Mouse (Mus musculus) inflammation-experienced regulatory T-cells, adult 6 months (primary cell): ENCODE measurements around the gene Mical3. TPM values are rescaled to one million over a fixed set of nuclear protein-coding genes. Genes with fewer than 3 reads are reported as not detected.

Source experiments
- ATAC-seq: one replicate; pipeline ENCODE4 v1.8.0; 2017
- polyA plus RNA-seq, 3 experiments: library from polyadenylated mRNA; unstranded; fragments of 100-300 nt; shearing (Covaris generic); gene quantifications; one replicate each; pipeline ENCODE4 v1.2.1; 2017

The Mical3 gene
- polyA plus RNA-seq, 3 experiments from 2014 or later: 2.8 to 13.9 (median 8.0) TPM

DNA sequence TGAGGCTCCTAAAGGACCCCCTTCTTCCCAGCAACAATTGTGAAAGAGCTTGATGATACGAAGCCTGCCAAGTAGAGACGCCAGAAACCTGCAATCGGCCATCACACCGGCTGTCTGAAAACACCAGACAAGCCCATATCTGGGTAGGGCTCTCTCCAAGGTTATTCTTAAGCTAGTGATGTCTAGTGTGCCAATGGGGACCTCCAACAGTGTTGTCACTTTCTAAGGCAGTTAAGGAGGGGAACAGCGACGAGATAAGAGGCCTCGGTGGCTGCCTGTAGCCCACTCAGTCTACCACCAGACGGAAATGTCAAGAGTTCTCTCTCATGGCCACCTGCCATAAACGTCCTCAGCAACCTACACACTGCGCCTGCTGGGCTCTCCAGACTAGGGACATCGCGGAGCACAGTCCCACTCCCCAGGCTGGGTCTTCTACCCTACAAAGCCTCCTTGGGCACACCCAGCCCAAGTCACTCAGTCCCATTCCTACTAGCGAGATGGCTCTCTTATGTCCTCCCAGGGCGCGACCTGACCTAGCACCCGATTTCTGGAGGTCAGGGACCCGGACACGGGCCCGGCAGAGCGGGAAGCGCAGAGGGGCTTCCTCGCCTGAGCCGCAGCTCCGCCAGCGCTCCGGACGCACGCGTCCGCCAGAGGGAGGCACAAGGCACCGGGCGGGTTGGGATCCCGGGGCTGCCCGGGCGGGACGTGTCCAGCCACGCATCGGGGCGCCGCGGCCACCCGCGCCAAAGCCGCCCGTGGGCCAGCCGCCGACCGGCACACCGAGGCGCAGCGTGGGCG is 21.4 kb downstream of the Mical3 start:
- peak; percentile 12 for ATAC-seq

DNA sequence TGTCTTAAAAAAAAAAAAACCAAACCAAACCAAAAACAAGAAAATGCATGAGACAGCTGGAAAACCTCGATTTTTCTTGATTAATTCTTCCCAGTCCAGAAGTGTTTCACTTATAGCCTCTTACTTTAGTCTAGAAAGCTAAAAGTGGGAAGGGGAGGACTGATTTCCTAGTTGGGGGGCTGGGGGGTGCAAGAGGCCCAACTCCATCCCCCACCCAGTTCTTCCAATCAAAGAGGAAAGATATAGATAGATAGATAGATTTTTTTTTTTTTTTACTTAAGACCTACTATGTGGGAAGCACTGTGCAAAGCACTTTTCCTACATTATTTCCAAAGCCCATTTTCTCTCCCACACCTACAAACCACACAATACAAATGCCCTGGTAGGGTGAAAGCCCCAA is 22.7 kb downstream of the Mical3 start:
- no peak for ATAC-seq

DNA sequence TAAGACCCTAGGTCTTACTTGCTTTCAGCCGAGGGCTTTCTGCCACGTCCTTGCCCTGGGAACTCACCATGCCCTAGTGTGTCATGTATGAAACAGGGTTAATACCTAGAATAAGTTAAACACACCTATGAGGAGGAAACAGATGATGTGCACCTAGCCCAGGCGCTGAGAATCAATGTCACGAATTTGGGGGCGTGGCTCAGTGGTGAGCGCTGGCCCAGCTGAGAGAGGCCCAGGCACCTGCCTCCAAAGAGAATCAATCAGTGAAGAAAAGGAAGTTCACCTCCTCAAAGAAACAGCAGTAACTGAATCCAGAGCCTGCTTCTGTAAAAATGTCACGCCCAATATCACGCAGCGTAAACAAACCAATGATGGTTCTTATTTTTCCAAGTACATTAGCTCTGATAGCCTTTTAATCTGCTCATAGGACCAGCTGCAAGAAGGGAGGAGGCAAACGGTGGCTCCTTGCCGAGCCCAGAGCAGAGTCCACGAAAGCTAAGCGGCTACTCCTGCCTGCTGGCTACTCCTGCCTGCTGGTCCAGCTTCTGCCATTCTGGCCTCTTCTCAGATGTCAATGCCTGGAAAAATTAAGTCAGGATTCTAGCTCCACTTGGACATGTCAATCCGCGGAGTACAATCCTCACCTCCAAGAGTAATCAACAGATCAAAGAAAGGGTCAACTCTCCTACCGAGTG is 23.9 kb downstream of the Mical3 start:
- ATAC-seq: no peak

DNA sequence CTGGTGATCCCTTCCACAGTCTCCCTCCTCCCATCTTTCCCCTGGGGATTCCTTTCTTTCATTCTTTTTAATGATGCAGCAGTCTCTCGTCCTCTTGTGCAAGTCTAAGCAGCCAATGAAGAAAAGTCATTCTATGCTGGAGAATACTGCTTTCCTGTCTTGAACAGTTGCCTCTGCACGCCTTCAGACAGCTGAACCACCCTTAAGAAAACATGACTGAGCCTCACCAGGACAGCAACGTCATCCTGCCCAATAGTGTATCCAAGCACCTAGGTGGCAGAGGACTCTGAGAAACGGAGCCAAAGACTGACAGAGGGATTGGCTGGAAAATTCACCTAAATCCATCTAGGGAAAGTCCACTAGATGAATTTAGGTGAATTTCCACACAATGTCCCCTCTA is 25.1 kb downstream of the Mical3 start:
- no peak for ATAC-seq

DNA sequence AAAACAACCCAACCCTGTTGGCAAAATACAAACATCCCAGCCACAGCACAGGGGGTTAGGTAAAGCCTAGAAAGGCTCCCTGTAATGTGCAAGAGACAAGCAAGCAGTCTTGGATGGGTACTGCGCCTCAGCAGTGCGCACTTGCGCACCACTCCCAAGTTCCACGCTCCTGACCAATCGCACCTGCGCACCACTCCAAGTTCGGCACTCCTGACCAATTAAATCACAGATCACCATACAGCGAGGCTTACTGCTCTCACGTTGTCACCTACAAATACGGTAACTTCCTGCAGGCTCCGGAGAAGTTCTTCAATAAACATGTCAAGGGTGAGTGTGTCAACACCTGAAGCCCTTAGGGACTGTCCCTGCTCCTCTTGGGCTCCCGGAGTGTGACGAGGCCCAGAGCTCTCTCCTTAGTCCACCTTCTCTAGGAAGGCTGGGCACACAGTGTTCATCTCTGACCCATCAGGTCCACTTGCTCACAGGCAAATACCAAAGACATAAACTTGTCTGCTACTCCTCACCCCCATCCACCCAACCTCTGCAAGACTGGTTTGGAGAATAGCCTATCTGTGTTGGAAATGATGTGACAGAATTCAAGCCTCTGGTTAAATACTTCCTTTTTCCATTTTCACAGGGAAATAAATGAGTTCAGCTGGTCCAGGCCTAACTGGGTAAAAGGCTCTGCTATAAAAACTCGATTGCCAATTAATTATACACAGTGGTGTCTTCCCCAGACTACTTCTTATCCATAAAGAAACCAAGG is 27.2 kb downstream of the Mical3 start:
- no peak for ATAC-seq

DNA sequence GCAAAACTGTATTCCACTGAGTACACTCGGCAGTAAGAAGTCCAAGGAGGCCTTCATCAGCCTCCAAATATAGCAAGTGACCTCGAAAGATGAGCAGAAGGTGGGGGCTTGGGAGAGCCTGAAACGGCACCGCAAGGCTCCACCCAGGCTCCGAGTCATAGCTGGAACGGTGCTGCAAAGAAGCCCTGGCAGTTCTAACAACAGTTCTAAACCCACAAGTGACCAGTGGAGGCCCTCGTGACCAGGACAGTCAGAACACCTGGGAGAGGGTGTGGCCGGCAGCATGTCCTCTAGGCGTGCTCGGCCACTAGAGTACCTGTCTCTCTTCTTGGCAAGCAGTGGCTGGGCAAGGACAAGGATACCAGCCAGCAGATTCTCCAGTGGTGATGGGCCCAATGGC is 27.9 kb downstream of the Mical3 start:
- ATAC-seq: no peak

DNA sequence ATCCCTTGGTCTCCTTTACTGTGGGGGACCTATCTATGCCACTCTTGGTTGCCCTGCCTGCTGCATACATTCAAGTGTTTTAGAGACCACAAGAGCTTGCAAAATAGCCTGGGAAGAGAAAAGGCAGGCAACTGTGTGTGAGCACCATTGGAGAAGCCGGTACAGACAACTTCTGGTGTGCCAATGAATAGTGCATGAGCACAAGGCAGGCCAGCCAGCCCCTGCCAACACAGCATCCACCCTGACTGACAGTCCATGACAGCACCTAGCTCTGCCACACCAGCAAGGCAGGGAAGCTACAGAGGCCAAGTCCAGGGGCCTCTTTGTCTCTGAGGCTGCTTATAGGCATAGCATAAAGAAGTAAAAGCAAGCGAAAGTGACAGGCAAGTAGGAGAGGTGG is 28.7 kb downstream of the Mical3 start:
- ATAC-seq: no peak

DNA sequence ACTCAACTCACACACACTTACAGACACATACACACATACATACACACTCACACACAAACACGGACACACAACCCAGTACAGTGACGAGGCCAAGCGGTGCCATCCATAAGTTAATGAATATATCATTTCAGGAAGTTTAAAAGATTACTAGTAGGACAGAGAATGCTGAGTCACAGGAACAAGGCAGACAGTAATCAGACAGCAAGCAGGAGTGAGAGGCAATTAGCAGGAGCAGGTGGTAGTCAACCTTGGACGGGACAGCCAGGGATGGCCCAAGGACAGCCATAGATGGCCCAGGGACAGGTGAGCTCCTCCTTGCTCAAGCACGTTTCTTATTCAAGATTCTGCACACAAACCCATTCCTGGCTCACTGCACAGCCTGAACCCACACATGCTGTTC is 29.6 kb downstream of the Mical3 start:
- ATAC-seq: no peak

DNA sequence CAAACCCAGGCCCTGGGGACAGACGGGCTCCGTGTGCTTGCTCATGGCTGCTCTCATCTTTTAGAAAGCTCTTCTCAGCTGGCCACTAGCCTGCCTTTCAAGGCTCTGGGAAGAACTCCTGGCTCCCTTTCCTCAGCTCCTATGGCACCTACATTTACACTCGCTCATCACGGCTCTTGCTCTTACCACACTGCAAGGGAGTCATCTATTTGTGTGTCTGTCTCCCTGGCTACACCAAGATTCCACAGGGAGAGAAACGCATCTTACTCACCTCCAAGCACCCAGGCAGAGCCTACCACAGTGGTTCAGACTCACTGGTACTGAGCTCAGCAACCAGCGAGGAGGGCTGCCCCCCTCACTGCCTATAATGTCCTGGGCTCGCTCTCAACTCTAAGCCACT is 31.0 kb downstream of the Mical3 start:
- ATAC-seq: no peak

DNA sequence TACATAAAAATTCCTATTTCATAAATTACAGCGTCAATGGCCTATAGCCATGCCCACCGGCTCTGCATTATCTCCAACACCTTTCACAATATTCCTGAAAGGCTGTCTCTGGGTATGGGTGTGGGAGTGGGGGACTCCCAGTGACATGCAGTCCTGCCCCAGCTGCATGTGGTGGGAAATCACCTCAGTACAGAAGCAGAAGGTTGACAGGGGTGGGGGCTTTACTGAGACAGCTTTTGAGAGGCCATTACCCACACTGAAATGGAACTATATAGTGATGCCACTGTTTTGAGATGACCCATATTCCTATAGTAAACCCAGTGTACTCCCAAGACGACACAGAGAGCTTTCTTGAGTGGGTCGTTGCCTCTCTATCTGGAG is 31.6 kb downstream of the Mical3 start:
- ATAC-seq: no peak

DNA sequence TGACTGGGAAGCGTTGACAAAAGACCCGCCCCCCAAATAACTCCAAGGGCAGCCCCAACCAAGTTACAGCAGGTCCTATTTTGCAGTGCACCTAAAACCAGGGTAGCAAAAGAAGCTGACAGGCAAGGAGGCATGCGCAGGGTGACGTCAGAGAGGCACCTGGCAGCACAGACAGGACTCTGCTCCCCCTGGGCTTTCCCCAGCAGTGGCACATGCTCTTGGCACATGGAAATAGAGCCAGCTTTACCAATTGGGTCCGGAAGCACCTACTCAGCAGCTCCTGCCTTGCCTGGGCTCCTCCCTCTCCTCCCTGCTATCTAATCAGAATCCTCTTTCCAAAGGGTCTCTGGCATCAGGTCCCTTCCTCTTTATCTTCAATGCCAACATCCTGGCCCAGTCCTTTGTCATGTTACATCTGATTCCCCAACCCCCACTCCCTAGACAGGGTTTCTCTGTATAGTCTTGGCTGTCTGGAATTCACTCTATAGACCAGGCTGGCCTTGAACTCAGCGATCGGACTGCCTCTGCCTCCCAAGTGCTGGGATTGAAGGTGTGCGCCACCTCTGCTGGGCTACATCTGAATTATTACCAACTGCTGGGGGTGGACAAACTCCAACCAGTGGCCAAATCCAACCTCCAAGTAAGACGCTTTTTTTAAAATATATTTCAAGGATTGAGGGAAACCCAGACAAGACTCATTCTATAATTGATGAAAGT is 32.1 kb downstream of the Mical3 start:
- ATAC-seq: no peak

DNA sequence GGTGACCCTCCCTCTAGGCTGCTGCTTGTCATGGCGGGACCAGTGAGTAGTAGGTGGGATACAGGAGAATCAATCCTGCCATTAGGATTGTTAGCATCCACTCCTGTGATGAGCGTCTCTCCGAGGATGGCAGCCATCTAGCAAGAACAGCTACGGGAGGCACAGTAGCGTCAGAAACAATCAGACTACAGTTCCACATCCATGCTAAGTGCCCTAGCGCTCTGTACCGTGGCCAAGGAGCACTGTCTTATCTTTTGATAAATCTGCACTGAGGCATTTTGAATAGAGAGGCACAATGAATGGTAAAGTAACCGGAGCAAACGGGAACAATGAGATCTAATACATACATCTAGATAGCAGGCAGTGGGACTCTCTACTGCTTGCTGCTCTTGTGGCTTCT is 32.7 kb downstream of the Mical3 start:
- ATAC-seq: no peak

DNA sequence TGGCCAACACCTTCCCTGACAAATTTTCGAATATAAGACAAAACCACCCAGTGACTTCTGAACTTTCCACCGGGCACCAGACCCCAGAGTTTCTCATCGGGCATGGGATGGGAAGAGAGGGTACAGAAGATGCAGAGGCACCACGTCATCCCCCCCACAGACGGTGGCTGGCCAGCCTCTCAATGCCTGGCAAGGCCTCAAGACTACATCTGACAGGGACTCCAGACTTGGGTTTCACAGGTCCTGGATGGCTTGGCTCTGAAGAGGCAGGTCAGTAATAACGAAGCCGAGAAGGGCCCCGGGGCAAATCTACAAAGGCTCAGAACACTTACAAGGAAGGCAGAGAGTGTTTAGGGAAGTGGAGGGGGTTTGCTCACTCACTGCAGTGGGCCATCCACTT is 33.9 kb downstream of the Mical3 start:
- no peak for ATAC-seq

DNA sequence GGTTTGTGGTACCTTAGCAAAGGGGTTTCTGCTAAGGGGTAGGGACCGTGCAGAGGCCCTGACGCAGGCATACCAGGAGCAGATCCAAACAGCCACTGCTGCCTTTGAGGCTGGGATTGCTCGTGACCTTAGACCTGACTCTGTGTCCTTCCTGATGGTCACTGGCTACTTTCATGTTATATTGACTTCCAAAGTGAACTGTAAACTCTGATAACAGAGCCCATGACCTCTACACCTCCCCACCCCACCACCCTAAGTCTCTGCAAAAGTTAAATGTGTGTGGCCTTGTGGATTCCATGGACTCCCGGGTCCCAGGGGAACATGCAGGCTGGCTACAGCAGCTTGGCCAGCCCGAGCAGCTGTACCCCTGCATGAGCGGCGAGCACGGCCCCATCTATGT is 34.4 kb downstream of the Mical3 start:
- no peak for ATAC-seq

DNA sequence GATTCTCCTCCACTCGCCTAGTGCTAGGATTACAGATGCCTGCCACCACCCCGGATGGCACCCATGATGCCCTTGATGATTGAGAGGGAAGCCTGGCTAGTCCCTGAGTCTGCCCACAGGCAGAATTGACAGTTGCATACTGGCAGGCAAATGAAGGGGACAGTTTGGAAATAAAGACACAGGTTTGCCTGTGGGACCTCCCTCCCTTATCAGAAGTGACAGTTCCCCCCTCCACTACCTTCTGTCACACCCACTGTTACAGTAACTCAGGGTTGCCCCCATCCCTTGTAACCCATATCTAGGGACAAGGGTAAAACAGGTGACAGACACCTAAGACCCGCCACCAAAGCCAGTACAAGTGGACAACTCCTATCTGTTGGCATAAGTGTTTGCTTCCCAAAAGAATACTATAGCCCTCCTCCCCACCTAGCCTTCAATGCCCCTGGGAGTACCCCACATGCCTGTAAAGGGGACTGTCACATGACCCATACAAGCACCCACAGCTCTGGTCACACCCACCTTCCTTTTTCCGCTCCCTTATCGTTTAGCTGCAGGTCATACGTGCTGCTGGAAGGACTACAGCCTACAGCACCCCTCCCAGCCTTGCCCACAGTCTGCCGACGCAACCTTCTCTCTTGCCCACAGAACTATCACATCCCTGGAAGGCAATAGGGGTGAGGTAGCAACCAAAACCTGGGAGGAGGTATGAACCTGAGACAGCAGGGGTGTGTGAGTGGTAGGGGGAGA is 37.0 kb downstream of the Mical3 start:
- no peak for ATAC-seq

DNA sequence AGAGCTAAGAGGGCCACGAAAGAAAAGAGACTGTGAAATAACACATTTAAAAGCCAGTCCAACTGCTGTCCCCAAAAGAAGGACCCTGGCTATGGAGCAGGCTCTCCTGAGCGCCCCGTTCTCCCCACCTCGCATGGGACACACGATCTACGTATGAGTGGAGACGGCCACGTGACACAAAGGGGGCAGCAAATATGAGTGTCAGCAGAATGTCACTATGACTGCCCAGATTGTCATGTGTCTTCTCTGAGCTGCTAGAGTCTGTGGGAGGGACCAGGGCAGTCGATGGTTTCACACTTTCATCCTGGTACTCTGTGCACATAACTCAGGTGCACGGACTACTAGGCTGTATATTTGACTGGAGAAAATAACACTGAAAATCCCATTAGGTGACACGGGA is 40.0 kb downstream of the Mical3 start:
- no peak for ATAC-seq

DNA sequence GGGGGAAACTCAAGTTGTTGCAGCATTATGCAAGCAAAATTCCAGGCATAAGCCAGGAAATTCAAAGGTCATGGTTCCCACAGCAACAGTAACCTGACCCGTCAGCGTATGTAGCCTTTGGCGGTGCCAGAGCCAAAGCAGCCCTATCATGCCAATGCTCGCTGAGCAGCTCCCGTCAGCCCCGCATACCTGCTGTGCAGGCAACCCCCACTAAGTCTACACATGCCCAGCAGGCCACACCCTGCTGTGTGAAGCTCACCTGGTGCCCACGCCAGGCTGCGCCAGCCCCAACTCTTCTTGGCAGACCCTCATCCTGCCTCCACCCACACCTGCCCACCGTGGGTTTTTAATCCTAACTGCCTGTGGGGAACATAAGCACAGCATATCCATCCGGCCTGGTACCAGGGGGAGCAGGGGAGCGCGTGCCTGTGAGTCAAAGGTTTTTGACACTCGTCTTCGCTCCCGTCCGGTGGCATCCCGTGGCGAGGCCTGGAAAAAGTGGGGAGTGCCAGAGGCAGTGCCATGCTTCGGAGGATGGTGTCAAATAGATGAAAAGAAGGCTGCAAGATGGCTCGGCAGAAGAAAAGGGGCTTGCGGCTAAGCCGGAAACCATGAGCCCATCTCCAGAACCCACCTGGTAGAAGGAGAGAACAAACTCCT is 43.1 kb downstream of the Mical3 start:
- no peak for ATAC-seq

DNA sequence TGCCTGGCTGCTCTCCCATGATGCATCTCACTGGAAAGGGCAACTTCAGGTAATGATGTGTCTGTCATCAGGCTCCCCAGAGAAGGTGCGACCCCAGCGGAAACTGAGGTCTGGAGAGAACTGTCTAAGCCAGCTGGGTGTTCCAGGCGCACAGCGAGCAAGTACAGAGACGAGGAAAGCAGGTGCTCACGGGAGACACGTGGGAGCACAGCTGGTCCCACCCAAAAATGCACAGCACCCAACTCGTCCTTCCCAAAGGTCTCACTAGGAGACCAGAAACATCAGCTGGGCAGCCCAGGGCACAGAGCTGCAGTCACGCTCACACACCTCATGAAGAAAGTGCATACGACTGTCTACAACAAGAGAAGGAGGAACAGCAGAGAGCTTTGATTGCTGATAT is 43.7 kb downstream of the Mical3 start:
- no peak for ATAC-seq

DNA sequence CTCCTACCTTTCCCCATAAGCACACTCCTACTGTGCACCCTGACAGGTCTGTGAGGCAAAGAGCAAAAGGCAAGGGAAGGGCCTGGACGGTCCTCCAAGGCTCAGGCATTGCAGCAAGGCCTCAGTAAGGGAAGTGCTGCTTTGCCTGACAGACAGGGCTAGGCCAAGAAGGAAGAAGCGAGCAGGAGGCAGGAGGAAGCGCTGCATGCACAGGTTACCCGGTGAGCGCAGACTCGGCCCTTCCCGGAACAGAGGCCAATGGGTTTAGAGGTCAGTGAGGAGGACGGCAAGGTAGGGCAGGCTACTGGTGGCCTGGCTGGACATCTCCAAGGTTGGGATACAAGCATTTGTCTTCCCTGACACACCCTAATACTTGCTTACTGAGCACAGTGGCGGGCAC is 44.6 kb downstream of the Mical3 start:
- no peak for ATAC-seq

DNA sequence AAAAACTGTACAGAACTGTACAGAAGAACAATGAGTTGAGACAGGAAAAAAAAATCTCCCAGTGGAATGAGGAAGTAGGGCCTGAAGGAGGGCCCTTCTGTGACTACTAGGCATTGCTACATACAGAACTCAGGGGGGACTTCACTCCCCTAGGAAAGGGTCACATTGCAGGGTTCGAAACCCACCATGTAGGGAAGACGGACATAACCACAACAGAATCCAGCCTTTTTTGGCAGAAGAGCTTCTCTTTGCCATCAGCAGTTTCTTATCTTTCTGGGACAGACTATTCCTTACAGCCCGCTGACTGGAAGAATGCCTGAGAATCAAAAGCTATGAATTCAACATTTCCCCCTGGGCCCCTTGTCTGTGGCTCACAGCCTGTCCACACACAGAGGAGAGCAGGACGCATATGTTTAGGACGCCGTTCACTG is 46.7 kb downstream of the Mical3 start:
- ATAC-seq: no peak

DNA sequence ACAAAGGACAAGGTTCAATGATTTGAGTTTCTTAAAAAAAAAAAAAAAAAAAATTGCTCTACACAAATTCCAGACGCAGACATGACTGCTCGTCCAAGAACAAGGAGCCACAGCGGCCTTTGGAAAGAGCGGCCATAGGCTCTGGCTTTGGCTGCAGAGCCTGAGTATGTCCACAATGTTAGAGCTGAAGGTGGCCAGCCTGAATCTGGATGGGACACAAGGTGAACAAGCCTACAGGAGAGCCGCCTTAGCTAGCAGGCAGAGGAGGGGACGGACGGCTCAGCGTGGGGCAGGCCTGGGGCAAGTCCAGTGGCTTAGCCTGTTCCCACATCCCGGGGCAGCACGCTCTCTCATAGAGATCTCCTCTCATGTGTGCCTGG is 48.7 kb downstream of the Mical3 start:
- no peak for ATAC-seq
